In the genomic region with DNA sequence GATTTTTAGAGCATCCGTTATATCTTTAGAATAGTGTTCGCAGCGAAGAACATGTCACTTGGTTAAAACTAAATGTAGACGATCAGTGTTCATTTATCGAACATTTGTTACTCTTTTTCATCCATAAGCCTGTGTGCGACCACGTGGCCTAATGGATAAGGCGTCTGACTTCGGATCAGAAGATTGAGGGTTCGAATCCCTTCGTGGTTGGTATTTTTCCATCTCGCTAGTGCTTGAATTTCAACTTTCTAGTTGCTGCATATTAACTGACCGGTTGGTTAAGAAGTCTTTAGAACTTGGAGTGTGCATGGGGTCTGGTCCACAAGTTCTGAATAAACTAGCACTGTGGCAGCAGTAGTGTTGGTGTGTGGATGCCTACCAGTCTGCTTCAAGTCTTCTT, we compare ENCODE assay signal across 8 mouse cellular contexts. TPM values are rescaled to one million over a fixed set of nuclear protein-coding genes. Genes with fewer than 3 reads are reported as not detected.
DNase-seq lines count a peak whose midpoint lies in the region; ATAC-seq and TF ChIP-seq lines count a peak whose summit lies in the region.

No protein-coding gene starts in this region.

- H3K4me2 ChIP-seq in embryonic facial prominence, embryonic 15.5 days (replicated peaks): peak overlapping the region; percentile 63
- peak overlapping the region; percentile 54 for H3K4me2 ChIP-seq in kidney, embryonic 14.5 days (replicated peaks; ENCODE audit: low read depth, low read length)
- peak overlapping the region; percentile 58 for H3K4me2 ChIP-seq in limb, embryonic 14.5 days (replicated peaks; ENCODE audit: low read depth, low read length, severe bottlenecking)
- peak overlapping the region; percentile 58 for H3K4me2 ChIP-seq in midbrain, postnatal 0 days (ENCODE audit: low read depth, low read length, poor library complexity, severe bottlenecking)

- peak; percentile 69; the same call in 1 of the 2 replicates for ATAC-seq in embryonic facial prominence, embryonic 15.5 days (ENCODE audit: insufficient number of reproducible peaks, low FRiP score, low TSS enrichment, low read depth)
- ATAC-seq in kidney, embryonic 14.5 days (ENCODE audit: low FRiP score, low TSS enrichment): peak; percentile 66
- ATAC-seq in limb, embryonic 14.5 days (ENCODE audit: low FRiP score, low read depth): peak; percentile 83
- ATAC-seq in midbrain, postnatal 0 days (ENCODE audit: low FRiP score): peak; percentile 80

- no peak for TF ChIP-seq CTCF in bone marrow macrophage, adult 2 months (IDR thresholded peaks at IDR 0.05; ENCODE audit: low read depth, low read length)
- TF ChIP-seq CTCF in midbrain, postnatal 0 days (IDR thresholded peaks at IDR 0.05): no peak

- TF ChIP-seq POLR2A in bone marrow macrophage, adult 2 months (IDR thresholded peaks at IDR 0.05; ENCODE audit: borderline replicate concordance, low read depth, low read length): no peak
- no peak for TF ChIP-seq POLR2A in limb, embryonic 14.5 days (IDR thresholded peaks at IDR 0.05; ENCODE audit: borderline replicate concordance, extremely low read depth, insufficient read depth, insufficient read length)

- H3K4me1 ChIP-seq in bone marrow macrophage, adult 2 months (ENCODE audit: control insufficient read depth, insufficient read depth, low read length): no peaks in the 10 kb centered on the region; the same call in 1 of the 2 replicates
- H3K4me1 ChIP-seq in embryonic facial prominence, embryonic 15.5 days: peaks cover 11% of the 10 kb centered on the region; the same call in 1 of the 2 replicates
- H3K4me1 ChIP-seq in heart, embryonic 10.5 days: 0 out of 2 replicates have a peak, but pooled peaks cover 4% of the 10 kb centered on the region
- H3K4me1 ChIP-seq in kidney, embryonic 14.5 days (ENCODE audit: control insufficient read depth, insufficient read depth, low read length): no peaks in the 10 kb centered on the region
- no peaks in the 10 kb centered on the region for H3K4me1 ChIP-seq in limb, embryonic 14.5 days (ENCODE audit: control insufficient read depth, insufficient read depth, low read length)
- 0 out of 2 replicates have a peak, but pooled peaks cover 4% of the 10 kb centered on the region for H3K4me1 ChIP-seq in midbrain, postnatal 0 days (ENCODE audit: insufficient read depth, low read length)

- H3K9ac ChIP-seq in embryonic facial prominence, embryonic 15.5 days: peak overlapping the region; percentile 9; the same call in 1 of the 2 replicates
- peak overlapping the region; percentile 42; the same call in 1 of the 2 replicates for H3K9ac ChIP-seq in kidney, embryonic 14.5 days (ENCODE audit: low read depth, low read length)
- peak overlapping the region; percentile 38; the same call in 1 of the 2 replicates for H3K9ac ChIP-seq in limb, embryonic 14.5 days (ENCODE audit: low read depth, low read length, severe bottlenecking)
- 0 out of 2 replicates have a peak overlapping the region, but pooled peaks have one; percentile 34 for H3K9ac ChIP-seq in midbrain, postnatal 0 days (replicated peaks; ENCODE audit: low read length, poor library complexity, severe bottlenecking)

- under 1% methylated on average over 13 of the region's 13 CpGs for whole genome bisulfite sequencing in embryonic facial prominence, embryonic 15.5 days
- WGBS in heart, embryonic 10.5 days: 1% methylated on average over 13 of the region's 13 CpGs
- WGBS in kidney, embryonic 14.5 days: 1% methylated on average over 13 of the region's 13 CpGs
- WGBS in limb, embryonic 14.5 days: under 1% methylated on average over 13 of the region's 13 CpGs
- under 1% methylated on average over 13 of the region's 13 CpGs for WGBS in midbrain, postnatal 0 days

- H3K27me3 ChIP-seq in embryonic facial prominence, embryonic 15.5 days: no peaks in the 10 kb centered on the region
- no peaks in the 10 kb centered on the region for H3K27me3 ChIP-seq in heart, embryonic 10.5 days (ENCODE audit: insufficient read depth, poor library complexity, severe bottlenecking)
- peaks cover 3% of the 10 kb centered on the region for H3K27me3 ChIP-seq in kidney, embryonic 14.5 days (ENCODE audit: control insufficient read depth, insufficient read depth, low read length)
- H3K27me3 ChIP-seq in limb, embryonic 14.5 days (ENCODE audit: control insufficient read depth, insufficient read depth, low read length): 0 out of 2 replicates have a peak, but pooled peaks cover 2% of the 10 kb centered on the region
- no peaks in the 10 kb centered on the region for H3K27me3 ChIP-seq in midbrain, postnatal 0 days (ENCODE audit: insufficient read depth, low read length)

- peak; percentile 82 to 84 for DNase-seq in B cell, adult 2 months
- peak; percentile 87 for DNase-seq in heart, embryonic 10.5 days (ENCODE audit: low spot score)
- DNase-seq in limb, embryonic 14.5 days (ENCODE audit: low spot score): peak; percentile 94
- peak; percentile 93 for DNase-seq in midbrain, postnatal 0 days (ENCODE audit: low spot score)
- DNase-seq in spleen, postnatal 10 days (ENCODE audit: low spot score in 2 of 2): peak; percentile 59 to 70

- H3K4me3 ChIP-seq in bone marrow macrophage, adult 2 months (ENCODE audit: insufficient read depth, low read length): peak overlapping the region; percentile 54
- peak overlapping the region; percentile 56 for H3K4me3 ChIP-seq in embryonic facial prominence, embryonic 15.5 days (replicated peaks)
- H3K4me3 ChIP-seq in heart, embryonic 10.5 days: peak overlapping the region; percentile 65
- peak overlapping the region; percentile 47 for H3K4me3 ChIP-seq in kidney, embryonic 14.5 days (ENCODE audit: low read length)
- H3K4me3 ChIP-seq in limb, embryonic 14.5 days (replicated peaks; ENCODE audit: low read length): peak overlapping the region; percentile 44
- peak overlapping the region; percentile 51 for H3K4me3 ChIP-seq in midbrain, postnatal 0 days (ENCODE audit: low read depth, low read length)

- no peak overlapping the region for H3K27ac ChIP-seq in bone marrow macrophage, adult 2 months (ENCODE audit: insufficient read depth, low read depth, low read length)
- H3K27ac ChIP-seq in embryonic facial prominence, embryonic 15.5 days (replicated peaks): no peak overlapping the region
- no peak overlapping the region for H3K27ac ChIP-seq in heart, embryonic 10.5 days
- no peak overlapping the region for H3K27ac ChIP-seq in kidney, embryonic 14.5 days (ENCODE audit: low read depth, low read length)
- H3K27ac ChIP-seq in limb, embryonic 14.5 days (replicated peaks; ENCODE audit: low read depth, low read length): no peak overlapping the region
- H3K27ac ChIP-seq in midbrain, postnatal 0 days (ENCODE audit: low read depth, low read length): no peak overlapping the region

- H3K36me3 ChIP-seq in embryonic facial prominence, embryonic 15.5 days: no peaks in the 10 kb centered on the region
- no peaks in the 10 kb centered on the region for H3K36me3 ChIP-seq in heart, embryonic 10.5 days
- no peaks in the 10 kb centered on the region for H3K36me3 ChIP-seq in kidney, embryonic 14.5 days (ENCODE audit: control insufficient read depth, insufficient read depth, low read length)
- no peaks in the 10 kb centered on the region for H3K36me3 ChIP-seq in limb, embryonic 14.5 days (ENCODE audit: control insufficient read depth, insufficient read depth, low read length)
- H3K36me3 ChIP-seq in midbrain, postnatal 0 days (ENCODE audit: insufficient read depth, low read length): no peaks in the 10 kb centered on the region

- H3K9me3 ChIP-seq in embryonic facial prominence, embryonic 15.5 days (replicated peaks): no peaks in the 10 kb centered on the region
- no peaks in the 10 kb centered on the region for H3K9me3 ChIP-seq in heart, embryonic 10.5 days
- H3K9me3 ChIP-seq in kidney, embryonic 14.5 days (ENCODE audit: control insufficient read depth, low read length): no peaks in the 10 kb centered on the region
- no peaks in the 10 kb centered on the region for H3K9me3 ChIP-seq in limb, embryonic 14.5 days (ENCODE audit: control insufficient read depth, low read length)
- no peaks in the 10 kb centered on the region for H3K9me3 ChIP-seq in midbrain, postnatal 0 days (ENCODE audit: low read length)

RNA-seq across cellular contexts. Expression of gene Gpx5, which starts 13.0 kb away (rescaled TPM):
- polyA plus RNA-seq in bone marrow macrophage, adult 2 months (2012; ENCODE audit: insufficient read depth, insufficient read length, missing spikeins): not detected in 2 replicates
- not detected in 2 replicates for polyA plus RNA-seq in embryonic facial prominence, embryonic 15.5 days (2015; fragmentation: Nextera tagmentation; extraction: Ambion mirVana)
- polyA plus RNA-seq in heart, embryonic 10.5 days (2016; fragmentation: Nextera tagmentation; extraction: Ambion mirVana): not detected in 2 replicates
- not detected in 2 replicates for polyA plus RNA-seq in kidney, embryonic 14.5 days (2014; fragmentation: Nextera tagmentation; extraction: Ambion mirVana)
- polyA plus RNA-seq in limb, embryonic 14.5 days (2012; rRNA removed): 0.05 and 0.29 TPM in 2 replicates
- polyA plus RNA-seq in limb, embryonic 14.5 days (2014; fragmentation: Nextera tagmentation; extraction: Ambion mirVana): not detected in 2 replicates
- not detected in 2 replicates for total RNA-seq in midbrain, postnatal 0 days (2014; rRNA removed)
- not detected in 2 replicates for polyA plus RNA-seq in midbrain, postnatal 0 days (2015; fragmentation: Nextera tagmentation; extraction: Ambion mirVana)

RNA-seq across cellular contexts. Expression of gene Gpx6, which starts 32.4 kb away (rescaled TPM):
- polyA plus RNA-seq in bone marrow macrophage, adult 2 months (2012; ENCODE audit: insufficient read depth, insufficient read length, missing spikeins): not detected in 2 replicates
- not detected in 2 replicates for polyA plus RNA-seq in embryonic facial prominence, embryonic 15.5 days (2015; fragmentation: Nextera tagmentation; extraction: Ambion mirVana)
- polyA plus RNA-seq in heart, embryonic 10.5 days (2016; fragmentation: Nextera tagmentation; extraction: Ambion mirVana): not detected in 2 replicates
- polyA plus RNA-seq in kidney, embryonic 14.5 days (2014; fragmentation: Nextera tagmentation; extraction: Ambion mirVana): 3.4 and 3.9 TPM in 2 replicates
- polyA plus RNA-seq in limb, embryonic 14.5 days (2012; rRNA removed): 0.19 and 0.27 TPM in 2 replicates
- polyA plus RNA-seq in limb, embryonic 14.5 days (2014; fragmentation: Nextera tagmentation; extraction: Ambion mirVana): 0.35 and 0.63 TPM in 2 replicates
- total RNA-seq in midbrain, postnatal 0 days (2014; rRNA removed): not detected in 2 replicates
- 0.26 and 0.58 TPM in 2 replicates for polyA plus RNA-seq in midbrain, postnatal 0 days (2015; fragmentation: Nextera tagmentation; extraction: Ambion mirVana)
